Mouse (Mus musculus): Measurements from ENCODE around the gene Phf11b.
"Not testable (repeated sequence)": the region's sequence is repeated elsewhere in the genome, so short reads cannot be mapped to it uniquely, and the experiment has no call there.

The Phf11b gene

GRCm38 (mm10) chr14:59341189-59341588 is at the start of gene Phf11b:
Gene Phf11b, minus strand, starts transcription at chr14:59341351.
- not testable (repeated sequence) for DNase-seq

- peak in 1 of 2 experiments; percentile 15 for DNase-seq
Measured at GRCm38 (mm10) chr14:59390181-59390580, 49.0 kb upstream of the Phf11b start.

GRCm38 (mm10) chr14:59389532-59389931 is 48.4 kb upstream of the Phf11b start:
- DNase-seq: no peak

GRCm38 (mm10) chr14:59370348-59371068 is 29.4 kb upstream of the Phf11b start:
- DNase-seq: no peak

GRCm38 (mm10) chr14:59366386-59367105 is 25.4 kb upstream of the Phf11b start:
- DNase-seq: no peak

GRCm38 (mm10) chr14:59365244-59365644 is 24.1 kb upstream of the Phf11b start, which contains the start of gene Phf11d:
Gene Phf11d, minus strand, starts transcription at chr14:59365470.
- no peak for DNase-seq

GRCm38 (mm10) chr14:59339541-59339940 is 1.6 kb downstream of the Phf11b start:
- DNase-seq: no peak

- DNase-seq: not testable (repeated sequence)
Measured at GRCm38 (mm10) chr14:59336056-59336455, 5.1 kb downstream of the Phf11b start.

- peak; percentile 8 to 17 for DNase-seq
Measured at GRCm38 (mm10) chr14:59330499-59330898, 10.7 kb downstream of the Phf11b start.

- DNase-seq: not testable (repeated sequence)
Measured at GRCm38 (mm10) chr14:59319970-59320369, 21.2 kb downstream of the Phf11b start.

GRCm38 (mm10) chr14:59319036-59319435 is 22.1 kb downstream of the Phf11b start:
- DNase-seq: not testable (repeated sequence)

- DNase-seq: not testable (repeated sequence)
Measured at GRCm38 (mm10) chr14:59297391-59297790, 43.8 kb downstream of the Phf11b start, which contains the start of gene Phf11a. Gene Phf11a, minus strand, starts transcription at chr14:59297522.

- not testable (repeated sequence) for DNase-seq
Measured at GRCm38 (mm10) chr14:59291769-59292168, 49.4 kb downstream of the Phf11b start.

GRCm38 (mm10) chr14:59274961-59275360 is 66.2 kb downstream of the Phf11b start:
- not testable (repeated sequence) for DNase-seq

Data from cerebellum, postnatal 25 days (tissue).